Mouse (Mus musculus) lung, embryonic 15.5 days (tissue): ENCODE measurements at regions not wholly inside any gene's neighbourhood (a gene's known extent, or its start where the extent isn't known, plus 50 kb on each side); places are given as distances from the start of the nearest gene placed in this dataset.

Experiments
- ATAC-seq: fragments of 200-750 bp; cut with Nextera tagmentation; 2 replicates; pipeline ENCODE4 v1.8.0; 2017; ENCODE audit warnings: moderate number of reproducible peaks, borderline replicate concordance; ENCODE audit not compliant: low FRiP score, low TSS enrichment; ENCODE audit errors: extremely low read depth
- H3K27ac ChIP-seq: fragments of 300-500 bp; sonication (generic); 2 replicates; pipeline ENCODE4 v1.5.1; 2015; ENCODE audit warnings: moderate library complexity, mild to moderate bottlenecking, inconsistent platforms
- H3K27me3 ChIP-seq: fragments of 300-500 bp; sonication (generic); 2 replicates; pipeline ENCODE4 v1.6.1; 2015; ENCODE audit warnings: inconsistent platforms
- H3K36me3 ChIP-seq: fragments of 300-500 bp; sonication (generic); 2 replicates; pipeline ENCODE4 v1.6.1; 2015; ENCODE audit warnings: inconsistent platforms
- H3K4me1 ChIP-seq: fragments of 300-500 bp; sonication (generic); 2 replicates; pipeline ENCODE4 v1.6.1; 2015; ENCODE audit warnings: inconsistent platforms
- H3K4me2 ChIP-seq: fragments of 300-500 bp; sonication (generic); 2 replicates; pipeline ENCODE4 v1.6.1; 2015; ENCODE audit warnings: inconsistent platforms, mild to moderate bottlenecking, moderate library complexity
- H3K4me3 ChIP-seq: fragments of 300-500 bp; sonication (generic); 2 replicates; pipeline ENCODE4 v1.5.1; 2015; ENCODE audit warnings: mild to moderate bottlenecking, inconsistent platforms
- H3K9ac ChIP-seq: fragments of 300-500 bp; sonication (generic); 2 replicates; pipeline ENCODE4 v1.6.1; 2015; ENCODE audit warnings: inconsistent platforms
- H3K9me3 ChIP-seq: fragments of 300-500 bp; sonication (generic); 2 replicates; pipeline ENCODE4 v1.6.1; 2016; ENCODE audit warnings: inconsistent platforms
- WGBS: fragments of 180-500 bp; shearing (Covaris S2); methylation state at CpG from one replicate; pipeline ENCODE4 v1.1.7; 2015; 5-methylcytosine and 5-hydroxymethylcytosine counted together

GRCm38 (mm10) chr2:22149721-22150120 is 77.6 kb upstream of the Myo3a start:
- Histone ChIP-seq H3K4me1 (no peaks in the 10 kb centered on the region), H3K4me3 (no peak overlapping the region), H3K27ac (no peak overlapping the region), H3K27me3 (no peaks in the 10 kb centered on the region), H3K4me2 (no peak overlapping the region), H3K9ac (no peak overlapping the region), H3K36me3 (no peaks in the 10 kb centered on the region), H3K9me3 (no peaks in the 10 kb centered on the region)
- no peak for ATAC-seq
- 19% methylated on average over 2 of the region's 2 CpGs for WGBS

- Histone ChIP-seq H3K4me1 (no peaks in the 10 kb centered on the region), H3K9me3 (no peaks in the 10 kb centered on the region), H3K27me3 (no peaks in the 10 kb centered on the region), H3K4me2 (no peak overlapping the region), H3K9ac (no peak overlapping the region), H3K4me3 (no peak overlapping the region), H3K27ac (no peak overlapping the region), H3K36me3 (no peaks in the 10 kb centered on the region)
- no peak for ATAC-seq
- 67% methylated on average over 2 of the region's 2 CpGs for WGBS
Measured at GRCm38 (mm10) chr2:22156576-22156975, 70.7 kb upstream of the Myo3a start.

- H3K4me3 ChIP-seq, result no peak overlapping the region
- no peak overlapping the region for H3K4me2 ChIP-seq
- H3K36me3 ChIP-seq, result no peaks in the 10 kb centered on the region
- no peak overlapping the region for H3K27ac ChIP-seq
- H3K9ac ChIP-seq, result no peak overlapping the region
- H3K4me1 ChIP-seq, result no peaks in the 10 kb centered on the region
- ATAC-seq, result no peak
- H3K27me3 ChIP-seq, result no peaks in the 10 kb centered on the region
- H3K9me3 ChIP-seq, result no peaks in the 10 kb centered on the region
- WGBS, result 90% methylated on average over 5 of the region's 5 CpGs
Measured at GRCm38 (mm10) chr2:22165443-22165842, 61.9 kb upstream of the Myo3a start.

DNA sequence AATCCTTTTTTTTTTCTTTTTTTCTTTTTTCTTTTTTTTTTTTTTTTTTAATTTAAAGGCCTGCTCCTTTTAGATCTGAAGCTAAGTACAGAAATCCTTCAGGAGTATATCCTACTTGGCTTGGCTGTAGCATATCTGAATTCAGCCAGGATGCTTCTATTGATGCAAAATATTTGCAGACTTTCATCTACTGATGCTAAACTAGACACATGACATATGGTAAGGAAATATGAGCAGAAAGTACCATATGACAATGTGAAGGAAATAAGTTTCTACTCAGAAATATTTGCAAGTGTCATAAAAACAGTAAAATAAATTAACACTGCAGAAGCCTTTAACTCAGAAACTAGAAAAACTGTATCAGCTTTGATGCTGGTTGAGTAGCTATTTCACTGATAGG is 61.4 kb upstream of the Myo3a start:
- Histone ChIP-seq H3K9ac (no peak overlapping the region), H3K27me3 (no peaks in the 10 kb centered on the region), H3K36me3 (no peaks in the 10 kb centered on the region), H3K27ac (no peak overlapping the region), H3K9me3 (no peaks in the 10 kb centered on the region), H3K4me2 (no peak overlapping the region), H3K4me3 (no peak overlapping the region), H3K4me1 (no peaks in the 10 kb centered on the region)
- ATAC-seq, result no peak
